Mouse (Mus musculus) small intestine, adult 2 months (tissue): ENCODE results near the gene Gnb5.

ENCODE experiments used
- CTCF ChIP-seq: fragments of 200-500 bp; IDR thresholded peaks from 2 replicates; pipeline ENCODE4 v1.5.1; 2012; ENCODE audit warnings: low read depth, mild to moderate bottlenecking, control low read depth, inconsistent platforms, low read length, moderate library complexity, mixed read lengths; ENCODE audit not compliant: insufficient replicate concordance, insufficient read length; ENCODE audit errors: extremely low read depth
- POLR2A ChIP-seq: fragments of 200-500 bp; IDR thresholded peaks from 2 replicates; pipeline ENCODE4 v1.6.1; 2012; ENCODE audit warnings: low read depth, mild to moderate bottlenecking, control low read depth, inconsistent platforms, low read length, moderate library complexity

GRCm38 (mm10) chr9:75353094-75353493 lies 47.0 kb downstream of the Gnb5 start:
- TF ChIP-seq POLR2A: no peak
- no peak for TF ChIP-seq CTCF
